In the genomic region with DNA sequence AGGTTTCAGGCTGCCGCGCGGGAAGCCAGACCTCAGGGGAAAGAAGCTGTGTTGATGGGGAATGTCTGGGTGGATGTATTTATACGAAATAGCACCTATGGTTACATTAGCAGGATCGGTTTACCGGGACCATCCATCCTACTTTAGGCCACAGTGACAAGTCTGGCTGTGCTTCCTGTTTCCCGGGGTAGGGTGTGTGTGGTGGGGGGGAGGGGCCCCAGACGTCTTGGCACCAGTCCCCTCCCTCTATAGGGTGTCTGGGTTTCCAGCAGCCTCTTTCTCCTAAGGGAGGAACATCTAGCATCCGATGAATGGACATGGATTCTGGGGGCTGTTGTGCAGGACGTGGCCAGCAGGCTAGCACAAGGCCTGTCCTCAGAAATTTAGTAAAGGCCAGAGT, we compare ENCODE assay signal across 14 mouse cellular contexts. TPM values are rescaled to one million over a fixed set of nuclear protein-coding genes. Genes with fewer than 3 reads are reported as not detected.
DNase-seq lines count a peak whose midpoint lies in the region; ATAC-seq lines count a peak whose summit lies in the region.
"Had no signal": no experiment of that assay in that cellular context is flagged by ENCODE, and none has a peak within 500 bp of the region (broad histone marks: within the 10 kb centered on the region; RNA-seq: fewer than 3 reads in every experiment).

No protein-coding gene starts in this region.

- H3K27ac ChIP-seq in kidney, embryonic 15.5 days = no peak overlapping the region
- no peak overlapping the region for H3K27ac ChIP-seq in limb, embryonic 13.5 days
- H3K27ac ChIP-seq: hindbrain, embryonic 15.5 days had no signal

- 11% methylated on average over 10 of the region's 10 CpGs for WGBS in kidney, embryonic 15.5 days
- 7% methylated on average over 10 of the region's 10 CpGs for WGBS in limb, embryonic 13.5 days

- no peak overlapping the region for H3K9ac ChIP-seq in kidney, embryonic 15.5 days
- no peak overlapping the region for H3K9ac ChIP-seq in limb, embryonic 13.5 days
- H3K9ac ChIP-seq: hindbrain, embryonic 15.5 days had no signal

- no peaks in the 10 kb centered on the region for H3K9me3 ChIP-seq in kidney, embryonic 15.5 days (replicated peaks)
- no peaks in the 10 kb centered on the region for H3K9me3 ChIP-seq in limb, embryonic 13.5 days
- H3K9me3 ChIP-seq: hindbrain, embryonic 15.5 days; megakaryocyte, embryonic 14.5 days had no signal

- H3K27me3 ChIP-seq in kidney, embryonic 15.5 days = no peaks in the 10 kb centered on the region
- H3K27me3 ChIP-seq in limb, embryonic 13.5 days = no peaks in the 10 kb centered on the region
- H3K27me3 ChIP-seq: hindbrain, embryonic 15.5 days had no signal

- peak; percentile 54; the same call in 1 of the 2 replicates for ATAC-seq in kidney, embryonic 15.5 days (replicated peaks; ENCODE audit: low FRiP score)
- ATAC-seq in limb, embryonic 13.5 days (ENCODE audit: low FRiP score, low read depth) = 0 out of 2 replicates have a peak, but pooled peaks have one; percentile 8

- peaks cover 15% of the 10 kb centered on the region for H3K4me1 ChIP-seq in kidney, embryonic 15.5 days
- peaks cover 35% of the 10 kb centered on the region for H3K4me1 ChIP-seq in limb, embryonic 13.5 days

- no peak for DNase-seq in kidney, adult 8-10 months
- peak; percentile 6 for DNase-seq in ES-CJ7 (ENCODE audit: low read depth, low spot score)
- DNase-seq in embryo, embryonic 11 days = peak; percentile 51
- DNase-seq in spleen, postnatal 36 days (ENCODE audit: low spot score in 2 of 2) = no peak
- no peak for DNase-seq in cerebellum, adult 11 months
- DNase-seq: adrenal gland, adult 8-10 months; cerebellum, postnatal 36 days; retina, postnatal 1 day; thymus, postnatal 14 days had no signal

- H3K4me3 ChIP-seq in kidney, embryonic 15.5 days (replicated peaks) = no peak overlapping the region
- H3K4me3 ChIP-seq in limb, embryonic 13.5 days = no peak overlapping the region
- H3K4me3 ChIP-seq: hindbrain, embryonic 15.5 days; megakaryocyte, embryonic 14.5 days; myocyte had no signal

- H3K36me3 ChIP-seq in kidney, embryonic 15.5 days = no peaks in the 10 kb centered on the region
- H3K36me3 ChIP-seq in limb, embryonic 13.5 days = no peaks in the 10 kb centered on the region
- H3K36me3 ChIP-seq: hindbrain, embryonic 15.5 days had no signal

- H3K4me2 ChIP-seq in kidney, embryonic 15.5 days = peak overlapping the region; percentile 16; the same call in 1 of the 2 replicates
- H3K4me2 ChIP-seq in limb, embryonic 13.5 days (replicated peaks) = peak overlapping the region; percentile 14
- H3K4me2 ChIP-seq: hindbrain, embryonic 15.5 days had no signal

RNA-seq across cellular contexts. Expression of gene Ptch1, which starts 36.3 kb away (rescaled TPM):
- polyA plus RNA-seq in kidney, embryonic 15.5 days (2015; fragmentation: Nextera tagmentation; extraction: Ambion mirVana) = 15.8 and 17.3 TPM in 2 replicates
- polyA plus RNA-seq in limb, embryonic 13.5 days (2015; fragmentation: Nextera tagmentation; extraction: Ambion mirVana) = 27.4 and 30.0 TPM in 2 replicates

Comparison
In these comparisons a context has a peak if more than half of its experiments do, and no peak if none do; other contexts are left out.
1. DNase-seq: peak in ES-CJ7 (single experiment) and embryo, embryonic 11 days (single experiment); none in kidney, adult 8-10 months (0 of 2), spleen, postnatal 36 days (0 of 2) and cerebellum, adult 11 months (single experiment).